Mouse (Mus musculus) midbrain, embryonic 12.5 days (tissue): Measurements from ENCODE around the gene Bad. TPM values are rescaled to one million over a fixed set of nuclear protein-coding genes. Genes with fewer than 3 reads are reported as not detected.

ENCODE experiments used
- ATAC-seq: fragments of 200-750 bp; cut with Nextera tagmentation; 2 replicates; pipeline ENCODE4 v1.8.0; 2017; ENCODE audit warnings: low read depth, moderate TSS enrichment, moderate library complexity; ENCODE audit not compliant: low FRiP score
- H3K27ac ChIP-seq: fragments of 300-500 bp; sonication (generic); replicated peaks from 2 replicates; pipeline ENCODE4 v1.5.1; 2016; ENCODE audit warnings: mild to moderate bottlenecking
- H3K27me3 ChIP-seq: fragments of 300-500 bp; sonication (generic); 2 replicates; pipeline ENCODE4 v1.6.1; 2016; ENCODE audit warnings: mild to moderate bottlenecking
- H3K36me3 ChIP-seq: fragments of 300-500 bp; sonication (generic); 2 replicates; pipeline ENCODE4 v1.6.1; 2016
- H3K4me1 ChIP-seq: fragments of 300-500 bp; sonication (generic); 2 replicates; pipeline ENCODE4 v1.6.1; 2016
- H3K4me2 ChIP-seq: fragments of 300-500 bp; sonication (generic); replicated peaks from 2 replicates; pipeline ENCODE4 v1.6.1; 2016; ENCODE audit warnings: mild to moderate bottlenecking, moderate library complexity
- H3K4me3 ChIP-seq: fragments of 300-500 bp; sonication (generic); 2 replicates; pipeline ENCODE4 v1.5.1; 2016; ENCODE audit warnings: mild to moderate bottlenecking
- H3K9ac ChIP-seq: fragments of 300-500 bp; sonication (generic); replicated peaks from 2 replicates; pipeline ENCODE4 v1.6.1; 2016; ENCODE audit warnings: mild to moderate bottlenecking, moderate library complexity
- H3K9me3 ChIP-seq: fragments of 300-500 bp; sonication (generic); 2 replicates; pipeline ENCODE4 v1.6.1; 2016; ENCODE audit warnings: mild to moderate bottlenecking
- WGBS: fragments of 180-500 bp; shearing (Covaris S2); methylation state at CpG from one replicate; pipeline ENCODE4 v1.1.7; 2016; 5-methylcytosine and 5-hydroxymethylcytosine counted together
- polyA plus RNA-seq: library from polyadenylated mRNA; unstranded; fragments of >200 nt; fragmentation: Nextera tagmentation; extraction: Ambion mirVana; gene quantifications from 2 replicates; pipeline ENCODE4 v1.2.1, GENCODE M21; 2016

The Bad gene
- polyA plus RNA-seq, 1 experiment from 2014 or later, result 67.6 TPM

GRCm38 (mm10) chr19:6919431-6919830 is 22.2 kb upstream of the Bad start:
- H3K27ac ChIP-seq, result no peak overlapping the region
- H3K9ac ChIP-seq, result 0 out of 2 replicates have a peak overlapping the region, but pooled peaks have one; percentile 20
- H3K36me3 ChIP-seq, result no peaks in the 10 kb centered on the region
- no peak for ATAC-seq
- no peak overlapping the region for H3K4me3 ChIP-seq
- no peaks in the 10 kb centered on the region for H3K9me3 ChIP-seq
- peaks cover 25% of the 10 kb centered on the region for H3K27me3 ChIP-seq
- peaks cover 24% of the 10 kb centered on the region for H3K4me1 ChIP-seq
- H3K4me2 ChIP-seq, result peak overlapping the region; percentile 91; the same call in 1 of the 2 replicates

DNA sequence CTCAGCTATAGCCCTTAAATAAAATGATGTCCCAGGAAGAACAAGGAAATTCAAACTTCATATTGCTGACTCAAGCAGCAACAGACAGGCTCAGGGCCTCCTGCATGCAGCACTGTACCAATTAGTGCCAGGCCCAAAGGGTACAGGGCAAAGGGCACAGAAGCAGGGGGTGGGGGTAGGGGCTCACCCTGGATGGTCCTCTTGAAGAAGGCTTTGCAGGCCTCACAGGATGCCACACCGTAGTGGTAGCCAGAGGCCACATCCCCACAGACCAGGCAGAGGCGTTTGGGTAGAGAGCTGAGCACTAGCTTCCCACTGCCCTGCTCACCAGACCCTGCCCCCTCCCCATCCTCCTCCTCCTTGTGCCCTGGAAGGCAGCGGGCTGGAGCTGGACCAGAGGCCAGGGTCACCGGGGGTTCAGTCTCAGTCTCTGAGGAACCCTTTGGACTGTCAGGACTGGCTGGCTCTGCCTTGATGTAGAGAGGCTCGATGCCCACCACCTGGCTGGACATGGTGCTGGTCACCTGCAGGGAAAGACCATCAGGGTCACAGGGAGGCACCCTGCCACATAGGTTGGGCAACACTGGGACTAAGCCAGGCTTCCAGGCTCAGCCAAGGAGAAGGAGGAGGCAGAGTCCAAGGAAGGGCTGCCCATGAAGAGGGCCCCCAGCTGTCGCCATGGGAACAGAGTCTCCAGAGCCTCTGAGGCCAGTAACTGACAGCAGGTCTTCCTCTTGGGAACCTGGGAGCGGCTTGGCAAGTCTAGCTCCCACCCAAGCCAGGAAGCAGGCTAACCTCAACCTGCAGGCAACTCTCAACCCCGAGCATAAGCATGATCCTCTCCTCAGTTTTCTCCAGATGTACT is 21.6 kb upstream of the Bad start:
- no peak for ATAC-seq
- Histone ChIP-seq H3K4me3 (peak overlapping the region; percentile 91), H3K27ac (no peak overlapping the region), H3K9ac (peak overlapping the region; percentile 96), H3K4me1 (peaks cover 30% of the 10 kb centered on the region), H3K36me3 (no peaks in the 10 kb centered on the region), H3K27me3 (peaks cover 31% of the 10 kb centered on the region), H3K4me2 (peak overlapping the region; percentile 91), H3K9me3 (no peaks in the 10 kb centered on the region)
- WGBS, result 40% methylated on average over 8 of the region's 8 CpGs

DNA sequence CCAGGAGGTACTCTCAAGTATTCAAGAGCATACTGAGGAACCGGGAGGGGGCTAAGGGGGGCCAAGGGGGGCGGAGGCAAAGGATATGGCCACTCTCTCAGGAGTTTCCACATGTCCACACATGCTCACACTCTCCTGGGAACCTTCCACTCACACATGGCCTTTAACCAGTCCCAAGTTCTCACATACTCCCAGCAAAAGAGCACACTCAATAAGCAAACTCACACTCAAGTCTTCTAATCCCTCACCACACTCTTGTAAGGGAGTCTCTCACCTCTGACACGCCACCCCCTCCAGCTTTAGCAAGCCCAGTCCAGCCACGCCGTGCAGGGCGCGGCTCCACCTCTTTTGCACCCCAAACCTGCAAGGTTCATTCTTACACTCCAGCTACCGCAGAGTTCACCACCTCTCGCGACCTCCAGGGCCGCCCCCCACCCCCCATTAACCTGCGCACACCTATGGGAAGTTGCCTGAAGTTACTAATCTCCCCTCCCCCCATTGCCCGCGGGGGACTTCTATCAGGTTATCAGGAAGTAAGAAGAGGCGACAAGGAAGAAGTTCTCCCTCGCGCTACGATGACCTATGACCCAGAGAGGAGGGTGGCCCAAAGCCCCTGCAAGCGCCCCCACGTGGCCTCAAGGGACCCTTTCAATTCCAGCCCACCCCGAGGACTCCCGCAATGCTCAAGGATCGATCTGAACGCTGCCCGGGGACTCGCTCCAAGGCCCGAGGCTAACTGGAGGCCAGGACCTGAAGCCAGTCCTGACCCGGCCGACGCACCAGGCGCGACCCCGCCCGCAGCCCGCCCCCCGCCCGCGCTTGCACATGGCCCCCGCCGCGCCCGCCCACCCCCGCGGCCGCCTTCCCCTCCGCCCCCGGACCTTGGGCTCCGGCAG is 20.7 kb upstream of the Bad start:
- Histone ChIP-seq H3K4me2 (peak overlapping the region; percentile 91), H3K36me3 (no peaks in the 10 kb centered on the region), H3K4me3 (peak overlapping the region; percentile 91), H3K9me3 (no peaks in the 10 kb centered on the region), H3K27me3 (peaks cover 40% of the 10 kb centered on the region), H3K27ac (peak overlapping the region; percentile 92), H3K4me1 (peaks cover 37% of the 10 kb centered on the region), H3K9ac (peak overlapping the region; percentile 96)
- 2% methylated on average over 28 of the region's 48 CpGs for WGBS
- peak; percentile 10; the same call in 1 of the 2 replicates for ATAC-seq

DNA sequence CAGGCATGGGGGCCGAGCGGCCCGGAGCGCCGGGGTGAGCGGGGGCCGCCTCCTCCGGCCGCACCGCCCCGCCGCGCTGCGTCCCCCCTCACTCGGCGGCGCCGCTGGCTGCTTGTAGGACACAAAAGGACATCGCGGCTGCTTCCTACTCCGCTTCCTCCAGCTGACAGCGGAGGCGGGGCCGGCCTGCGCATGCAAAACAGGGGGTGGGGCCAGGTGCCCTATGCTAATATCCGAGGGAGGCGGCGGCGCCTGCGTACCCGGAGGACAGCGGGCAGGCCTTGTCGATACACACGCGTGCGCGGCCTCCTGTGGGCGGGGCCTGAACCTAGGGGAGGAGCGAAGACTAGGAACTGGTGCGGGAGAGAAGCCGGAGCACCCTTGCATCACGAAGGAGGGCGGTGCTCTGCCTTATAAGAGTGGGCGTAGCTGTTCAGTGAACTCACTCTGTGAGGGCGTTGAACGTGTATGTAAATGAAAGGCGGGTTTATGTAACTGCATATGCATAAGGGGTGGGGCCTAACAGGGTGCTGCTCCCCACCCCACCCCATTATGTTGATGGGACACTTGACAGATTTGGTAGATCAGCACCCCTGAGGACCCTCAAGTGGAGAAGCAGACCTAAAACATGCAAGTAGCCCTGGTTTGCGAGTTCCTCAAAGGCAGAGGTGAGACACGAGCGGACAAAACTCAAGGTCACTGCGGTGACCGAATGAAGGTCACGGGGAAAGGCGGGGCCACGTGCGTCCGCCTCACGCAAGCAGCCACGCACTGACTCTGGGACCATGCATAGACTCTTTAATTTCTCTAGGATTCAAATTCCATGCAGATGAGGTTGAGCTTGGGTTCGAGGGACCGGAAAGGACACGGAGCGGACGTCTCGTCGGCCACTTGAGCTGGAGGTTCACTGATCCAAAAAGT is 19.8 kb upstream of the Bad start, which contains the start of gene Esrra:
Gene Esrra, minus strand, starts transcription at position 167 of the 921 bp plus-strand sequence.
- ATAC-seq, result peak; percentile 93
- peaks cover 43% of the 10 kb centered on the region for H3K4me1 ChIP-seq
- 1% methylated on average over 60 of the region's 66 CpGs for WGBS

GRCm38 (mm10) chr19:6922901-6923735 is 18.5 kb upstream of the Bad start:
- ATAC-seq, result no peak
- H3K4me3 ChIP-seq, result no peak overlapping the region
- H3K4me2 ChIP-seq, result peak overlapping the region; percentile 91; the same call in 1 of the 2 replicates

More for the DNA sequence above, 19.8 kb upstream of the Bad start, which contains the start of gene Esrra:
- Histone ChIP-seq H3K4me3 (peak within 1 kb of the TSS; percentile 91), H3K9ac (peak within 1 kb of the TSS; percentile 96), H3K9me3 (no peaks in the 10 kb centered on the region), H3K4me2 (peak within 1 kb of the TSS; percentile 91), H3K27ac (peak within 1 kb of the TSS; percentile 92), H3K27me3 (peaks cover 49% of the 10 kb centered on the region), H3K36me3 (no peaks in the 10 kb centered on the region)

GRCm38 (mm10) chr19:6924461-6925306 is 17.0 kb upstream of the Bad start:
- Histone ChIP-seq H3K9me3 (no peaks in the 10 kb centered on the region), H3K4me2 (peak overlapping the region; percentile 1; the same call in 1 of the 2 replicates), H3K36me3 (no peaks in the 10 kb centered on the region), H3K27me3 (peaks cover 76% of the 10 kb centered on the region), H3K4me3 (peak overlapping the region; percentile 15; the same call in 1 of the 2 replicates), H3K4me1 (peaks cover 44% of the 10 kb centered on the region), H3K9ac (no peak overlapping the region), H3K27ac (no peak overlapping the region)
- 4% methylated on average over 39 of the region's 39 CpGs for WGBS
- ATAC-seq, result no peak

More at GRCm38 (mm10) chr19:6922901-6923735, 18.5 kb upstream of the Bad start:
- H3K36me3 ChIP-seq, result no peaks in the 10 kb centered on the region
- peaks cover 61% of the 10 kb centered on the region for H3K27me3 ChIP-seq
- H3K9me3 ChIP-seq, result no peaks in the 10 kb centered on the region
- peaks cover 47% of the 10 kb centered on the region for H3K4me1 ChIP-seq
- no peak overlapping the region for H3K9ac ChIP-seq
- no peak overlapping the region for H3K27ac ChIP-seq
- 65% methylated on average over 6 of the region's 6 CpGs for WGBS

- no peak within 1 kb of the TSS for H3K27ac ChIP-seq
- H3K4me3 ChIP-seq, result peak within 1 kb of the TSS; percentile 15; the same call in 1 of the 2 replicates
- H3K36me3 ChIP-seq, result no peaks in the 10 kb centered on the region
- no peak within 1 kb of the TSS for H3K9ac ChIP-seq
- peak within 1 kb of the TSS; percentile 11; the same call in 1 of the 2 replicates for H3K4me2 ChIP-seq
- no peak for ATAC-seq
- H3K27me3 ChIP-seq, result peaks cover 80% of the 10 kb centered on the region
- no peaks in the 10 kb centered on the region for H3K9me3 ChIP-seq
- 4% methylated on average over 9 of the region's 9 CpGs for WGBS
- H3K4me1 ChIP-seq, result peaks cover 39% of the 10 kb centered on the region
Measured at GRCm38 (mm10) chr19:6925307-6925573, 16.4 kb upstream of the Bad start, which contains the start of gene Catsperz. TSS of gene Catsperz (minus strand) at chr19:6925380.

DNA sequence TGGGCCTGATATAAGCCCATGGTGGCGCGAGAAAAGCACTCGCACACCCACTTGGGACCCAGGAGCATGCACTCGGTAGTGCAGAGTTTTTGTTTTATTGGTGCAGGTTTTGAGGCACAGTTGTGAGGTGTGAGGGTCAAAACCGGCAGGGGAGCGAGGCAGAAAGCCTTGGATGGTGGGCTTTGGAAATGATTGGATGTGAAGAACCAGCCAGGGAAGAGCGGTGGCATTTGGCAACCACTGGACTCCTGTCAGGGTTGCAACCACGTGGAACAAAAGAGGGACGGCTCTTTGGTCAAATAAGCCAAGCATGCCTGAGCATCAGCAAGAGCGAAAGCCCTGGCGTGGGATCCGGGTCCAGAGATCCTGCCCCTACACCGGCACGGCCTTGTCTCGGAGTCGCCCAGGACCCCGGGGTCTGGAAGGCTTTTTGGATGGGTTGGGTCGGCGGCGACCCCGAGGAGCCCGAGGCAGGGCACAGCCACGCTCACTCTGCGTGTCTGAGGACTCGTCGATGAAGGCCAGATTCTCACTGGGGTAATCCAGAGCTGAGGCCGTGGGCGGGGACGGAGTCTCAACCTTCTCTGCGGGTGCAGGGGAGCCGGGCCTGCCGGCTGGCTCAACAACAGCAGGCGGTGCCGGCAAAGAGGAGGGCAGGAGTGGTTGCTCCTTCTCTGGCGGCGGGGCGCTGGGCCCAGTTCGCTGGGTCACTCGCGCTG is 15.9 kb upstream of the Bad start:
- no peaks in the 10 kb centered on the region for H3K36me3 ChIP-seq
- H3K4me1 ChIP-seq, result peaks cover 33% of the 10 kb centered on the region
- H3K9me3 ChIP-seq, result no peaks in the 10 kb centered on the region
- no peak for ATAC-seq
- peaks cover 85% of the 10 kb centered on the region for H3K27me3 ChIP-seq
- WGBS, result 4% methylated on average over 35 of the region's 40 CpGs
- H3K9ac ChIP-seq, result no peak overlapping the region
- 0 out of 2 replicates have a peak overlapping the region, but pooled peaks have one; percentile 4 for H3K4me3 ChIP-seq
- no peak overlapping the region for H3K27ac ChIP-seq
- 0 out of 2 replicates have a peak overlapping the region, but pooled peaks have one; percentile 11 for H3K4me2 ChIP-seq

GRCm38 (mm10) chr19:6926559-6927255 is 15.0 kb upstream of the Bad start:
- Histone ChIP-seq H3K36me3 (no peaks in the 10 kb centered on the region), H3K27ac (no peak overlapping the region), H3K4me1 (peaks cover 30% of the 10 kb centered on the region), H3K4me3 (peak overlapping the region; percentile 24), H3K27me3 (peaks cover 94% of the 10 kb centered on the region), H3K9me3 (no peaks in the 10 kb centered on the region), H3K9ac (no peak overlapping the region), H3K4me2 (peak overlapping the region; percentile 37)
- no peak for ATAC-seq
- WGBS, result 10% methylated on average over 26 of the region's 26 CpGs
